Mouse (Mus musculus) kidney, embryonic 16.5 days (tissue): ENCODE results near the gene Atg7. TPM values are rescaled to one million over a fixed set of nuclear protein-coding genes. Genes with fewer than 3 reads are reported as not detected.

Experiments
- ATAC-seq: fragments of 200-750 bp; cut with Nextera tagmentation; 2 replicates; pipeline ENCODE4 v1.8.0; 2017; ENCODE audit warnings: moderate TSS enrichment; ENCODE audit not compliant: low FRiP score, low TSS enrichment
- H3K27ac ChIP-seq: fragments of 300-500 bp; sonication (generic); 2 replicates; pipeline ENCODE4 v1.5.1; 2014; ENCODE audit warnings: low read length
- H3K27me3 ChIP-seq: fragments of 300-500 bp; sonication (generic); 2 replicates; pipeline ENCODE4 v1.6.1; 2014; ENCODE audit warnings: low read length, control low read depth, mixed read lengths; ENCODE audit not compliant: insufficient read depth
- H3K36me3 ChIP-seq: fragments of 300-500 bp; sonication (generic); 2 replicates; pipeline ENCODE4 v1.6.1; 2014; ENCODE audit warnings: low read length, control low read depth, mixed read lengths; ENCODE audit not compliant: insufficient read depth
- H3K4me1 ChIP-seq: fragments of 300-500 bp; sonication (generic); 2 replicates; pipeline ENCODE4 v1.6.1; 2014; ENCODE audit warnings: low read length, control low read depth, mixed read lengths; ENCODE audit not compliant: insufficient read depth
- H3K4me2 ChIP-seq: fragments of 300-500 bp; sonication (generic); replicated peaks from 2 replicates; pipeline ENCODE4 v1.6.1; 2014; ENCODE audit warnings: low read depth, low read length
- H3K4me3 ChIP-seq: fragments of 300-500 bp; sonication (generic); 2 replicates; pipeline ENCODE4 v1.5.1; 2014; ENCODE audit warnings: mild to moderate bottlenecking, low read length
- H3K9ac ChIP-seq: fragments of 300-500 bp; sonication (generic); replicated peaks from 2 replicates; pipeline ENCODE4 v1.6.1; 2014; ENCODE audit warnings: low read length
- H3K9me3 ChIP-seq: fragments of 300-500 bp; sonication (generic); 2 replicates; pipeline ENCODE4 v1.6.1; 2016; ENCODE audit warnings: low read length, control low read depth
- WGBS: fragments of 180-500 bp; shearing (Covaris S2); extraction: QIAGEN DNeasy Blood & Tissue Kit; methylation state at CpG from one replicate; pipeline ENCODE4 v1.1.7; 2014; 5-methylcytosine and 5-hydroxymethylcytosine counted together
- polyA plus RNA-seq: library from polyadenylated mRNA; unstranded; fragments of >200 nt; fragmentation: Nextera tagmentation; extraction: Ambion mirVana; gene quantifications from 2 replicates; pipeline ENCODE4 v1.2.1, GENCODE M21; 2015

Gene Atg7
- polyA plus RNA-seq, 1 experiment from 2014 or later = 26.4 TPM

- 71% methylated on average over 4 of the region's 4 CpGs for WGBS
- no peak for ATAC-seq
- H3K4me2 ChIP-seq = no peak overlapping the region
- no peak overlapping the region for H3K4me3 ChIP-seq
- no peak overlapping the region for H3K9ac ChIP-seq
- no peaks in the 10 kb centered on the region for H3K27me3 ChIP-seq
- H3K36me3 ChIP-seq = no peaks in the 10 kb centered on the region
- H3K4me1 ChIP-seq = peaks cover 6% of the 10 kb centered on the region; the same call in 1 of the 2 replicates
- H3K27ac ChIP-seq = no peak overlapping the region
- no peaks in the 10 kb centered on the region for H3K9me3 ChIP-seq
Observed at GRCm38 (mm10) chr6:114788663-114789062, 145.8 kb downstream of the Atg7 start.

GRCm38 (mm10) chr6:114790084-114790483 lies 147.2 kb downstream of the Atg7 start:
- no peak overlapping the region for H3K9ac ChIP-seq
- H3K36me3 ChIP-seq = no peaks in the 10 kb centered on the region
- WGBS = 86% methylated on average over 2 of the region's 2 CpGs
- no peak overlapping the region for H3K4me2 ChIP-seq
- no peak overlapping the region for H3K27ac ChIP-seq
- ATAC-seq = no peak
- no peak overlapping the region for H3K4me3 ChIP-seq
- H3K9me3 ChIP-seq = no peaks in the 10 kb centered on the region
- H3K4me1 ChIP-seq = peaks cover 6% of the 10 kb centered on the region; the same call in 1 of the 2 replicates
- no peaks in the 10 kb centered on the region for H3K27me3 ChIP-seq

GRCm38 (mm10) chr6:114790902-114791301 lies 148.0 kb downstream of the Atg7 start:
- Histone ChIP-seq H3K9me3 (no peaks in the 10 kb centered on the region), H3K27ac (no peak overlapping the region), H3K4me3 (no peak overlapping the region), H3K27me3 (no peaks in the 10 kb centered on the region), H3K4me1 (peaks cover 6% of the 10 kb centered on the region; the same call in 1 of the 2 replicates), H3K4me2 (no peak overlapping the region), H3K9ac (no peak overlapping the region), H3K36me3 (no peaks in the 10 kb centered on the region)
- no peak for ATAC-seq
- WGBS = 70% methylated on average over 7 of the region's 7 CpGs

- Histone ChIP-seq H3K4me2 (no peak overlapping the region), H3K4me1 (peaks cover 6% of the 10 kb centered on the region; the same call in 1 of the 2 replicates), H3K27ac (no peak overlapping the region), H3K9me3 (no peaks in the 10 kb centered on the region), H3K4me3 (no peak overlapping the region), H3K36me3 (no peaks in the 10 kb centered on the region), H3K9ac (no peak overlapping the region; the same call in 1 of the 2 replicates), H3K27me3 (no peaks in the 10 kb centered on the region)
- no peak for ATAC-seq
- WGBS = 37% methylated on average over 4 of the region's 4 CpGs
Observed at GRCm38 (mm10) chr6:114791846-114792245, 148.9 kb downstream of the Atg7 start.

GRCm38 (mm10) chr6:114794706-114795105 lies 151.8 kb downstream of the Atg7 start:
- WGBS = 96% methylated on average over 9 of the region's 9 CpGs
- peaks cover 6% of the 10 kb centered on the region; the same call in 1 of the 2 replicates for H3K4me1 ChIP-seq

GRCm38 (mm10) chr6:114795706-114796325 lies 152.9 kb downstream of the Atg7 start:
- H3K36me3 ChIP-seq = no peaks in the 10 kb centered on the region

More at GRCm38 (mm10) chr6:114794706-114795105, 151.8 kb downstream of the Atg7 start:
- ATAC-seq = no peak
- no peaks in the 10 kb centered on the region for H3K27me3 ChIP-seq
- H3K4me3 ChIP-seq = no peak overlapping the region
- H3K4me2 ChIP-seq = no peak overlapping the region
- H3K27ac ChIP-seq = no peak overlapping the region
- H3K9ac ChIP-seq = no peak overlapping the region
- no peaks in the 10 kb centered on the region for H3K36me3 ChIP-seq
- no peaks in the 10 kb centered on the region for H3K9me3 ChIP-seq

GRCm38 (mm10) chr6:114797901-114798300 lies 155.0 kb downstream of the Atg7 start:
- Histone ChIP-seq H3K9ac (no peak overlapping the region), H3K36me3 (no peaks in the 10 kb centered on the region), H3K9me3 (no peaks in the 10 kb centered on the region), H3K4me1 (no peaks in the 10 kb centered on the region), H3K4me3 (no peak overlapping the region), H3K27ac (no peak overlapping the region), H3K27me3 (no peaks in the 10 kb centered on the region), H3K4me2 (no peak overlapping the region)
- 81% methylated on average over 5 of the region's 5 CpGs for WGBS
- no peak for ATAC-seq

More at GRCm38 (mm10) chr6:114795706-114796325, 152.9 kb downstream of the Atg7 start:
- Histone ChIP-seq H3K4me2 (no peak overlapping the region), H3K4me1 (peaks cover 6% of the 10 kb centered on the region; the same call in 1 of the 2 replicates), H3K4me3 (no peak overlapping the region), H3K9me3 (no peaks in the 10 kb centered on the region), H3K27ac (no peak overlapping the region), H3K9ac (no peak overlapping the region), H3K27me3 (no peaks in the 10 kb centered on the region)
- WGBS = 75% methylated on average over 7 of the region's 7 CpGs
- no peak for ATAC-seq

GRCm38 (mm10) chr6:114798715-114799114 lies 155.8 kb downstream of the Atg7 start:
- Histone ChIP-seq H3K9ac (no peak overlapping the region), H3K4me2 (no peak overlapping the region), H3K4me1 (no peaks in the 10 kb centered on the region), H3K27me3 (no peaks in the 10 kb centered on the region), H3K9me3 (no peaks in the 10 kb centered on the region), H3K27ac (no peak overlapping the region), H3K36me3 (no peaks in the 10 kb centered on the region), H3K4me3 (no peak overlapping the region)
- WGBS = 36% methylated on average over 4 of the region's 4 CpGs
- ATAC-seq = no peak

GRCm38 (mm10) chr6:114800291-114800965 lies 157.5 kb downstream of the Atg7 start:
- Histone ChIP-seq H3K4me2 (no peak overlapping the region), H3K4me1 (0 out of 2 replicates have a peak, but pooled peaks cover 5% of the 10 kb centered on the region), H3K4me3 (no peak overlapping the region), H3K36me3 (no peaks in the 10 kb centered on the region), H3K27me3 (no peaks in the 10 kb centered on the region), H3K9ac (no peak overlapping the region), H3K9me3 (no peaks in the 10 kb centered on the region), H3K27ac (no peak overlapping the region)
- no peak for ATAC-seq
- WGBS = 53% methylated on average over 2 of the region's 2 CpGs
